Mouse (Mus musculus) right cerebral cortex, adult 18-20 months (tissue): Measurements from ENCODE around the gene Atp13a5.
A peak's percentile ranks its signal among the peaks of the same experiment; 100 is the strongest.

Source experiments
- DNase-seq: peaks from one replicate; pipeline ENCODE4 v3.0.0; 2022; ENCODE audit warnings: mixed read lengths

The Atp13a5 gene

DNA sequence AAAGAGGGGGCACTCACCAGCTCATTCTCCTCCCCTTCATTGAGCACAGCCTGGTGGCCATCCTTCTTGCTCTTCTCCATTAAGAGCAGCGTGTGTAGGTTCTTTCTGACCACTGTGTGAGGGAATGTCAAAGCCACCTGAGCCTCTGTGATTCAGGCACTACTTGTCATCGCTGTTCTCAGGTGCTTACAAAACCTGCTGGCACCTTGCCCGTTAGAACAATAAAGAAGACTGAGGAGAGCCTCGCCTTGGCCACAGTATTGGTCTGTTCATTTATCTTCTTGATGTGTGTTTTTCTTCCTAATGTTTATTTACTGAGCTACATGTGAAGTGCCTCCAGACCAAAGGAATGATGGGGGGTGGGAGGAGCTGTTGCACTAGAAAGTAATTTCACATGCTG, at the start of gene Atp13a5:
Gene Atp13a5 (minus strand): TSS at position 275 of the 400 bp plus-strand sequence.
- DNase-seq: no peak

DNA sequence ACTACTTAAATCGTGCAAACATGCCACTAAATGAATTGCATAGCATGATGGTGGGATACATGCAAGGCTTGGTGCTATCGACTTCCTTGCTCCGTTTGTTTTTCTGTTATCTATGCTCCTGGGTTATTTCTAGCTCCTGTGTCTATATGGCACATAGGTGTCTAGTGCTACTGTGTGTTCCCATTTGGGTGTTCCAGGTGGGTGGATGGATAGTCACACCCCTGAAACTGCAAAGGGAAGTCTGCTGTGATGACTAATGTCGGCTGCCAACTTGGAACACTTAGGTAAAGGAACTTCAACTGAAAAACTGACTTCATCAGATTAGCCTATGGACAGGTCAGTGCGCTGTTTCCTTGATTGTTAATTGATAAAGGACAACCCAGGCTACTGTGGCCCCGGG, 36.3 kb upstream of the Atp13a5 start:
- peak; percentile 58 for DNase-seq

DNA sequence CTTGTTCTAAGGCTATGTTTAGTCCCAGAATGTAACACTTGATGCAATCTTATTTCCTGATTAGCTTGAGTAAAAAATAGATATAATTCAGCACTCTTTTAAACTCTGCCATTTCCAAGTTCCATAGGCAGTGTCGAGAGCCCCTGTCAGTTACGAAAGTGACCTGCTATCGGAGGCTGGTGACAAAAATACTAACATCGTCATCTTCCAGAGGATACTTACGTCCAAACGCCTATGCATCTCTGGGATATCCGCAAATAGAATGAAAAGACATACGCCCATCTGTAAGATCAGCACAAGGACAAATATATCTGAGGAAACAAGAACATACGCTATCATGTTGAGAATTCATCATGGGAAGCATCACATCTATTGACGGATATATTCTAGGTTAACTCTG, 28.8 kb upstream of the Atp13a5 start:
- DNase-seq: no peak

DNA sequence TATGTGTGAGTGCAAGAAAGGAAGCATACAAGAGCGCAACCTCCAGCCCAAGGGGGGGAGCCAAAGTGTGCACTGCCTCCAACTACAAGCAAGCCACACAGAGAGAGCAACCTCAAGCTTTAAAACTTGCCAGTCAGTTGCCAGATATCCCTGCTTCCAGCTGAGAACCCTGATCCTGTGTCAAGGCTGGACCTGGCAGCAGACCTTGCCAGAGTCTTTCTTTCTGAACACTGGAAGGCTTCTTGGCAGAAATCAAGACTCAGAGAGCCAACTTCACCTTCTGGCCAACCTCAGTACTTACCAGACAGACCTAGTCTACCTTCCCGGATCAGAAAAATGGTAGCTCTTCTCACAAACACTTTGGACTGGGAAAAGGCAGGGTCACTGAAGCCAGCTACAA, 20.5 kb upstream of the Atp13a5 start:
- DNase-seq: no peak

DNA sequence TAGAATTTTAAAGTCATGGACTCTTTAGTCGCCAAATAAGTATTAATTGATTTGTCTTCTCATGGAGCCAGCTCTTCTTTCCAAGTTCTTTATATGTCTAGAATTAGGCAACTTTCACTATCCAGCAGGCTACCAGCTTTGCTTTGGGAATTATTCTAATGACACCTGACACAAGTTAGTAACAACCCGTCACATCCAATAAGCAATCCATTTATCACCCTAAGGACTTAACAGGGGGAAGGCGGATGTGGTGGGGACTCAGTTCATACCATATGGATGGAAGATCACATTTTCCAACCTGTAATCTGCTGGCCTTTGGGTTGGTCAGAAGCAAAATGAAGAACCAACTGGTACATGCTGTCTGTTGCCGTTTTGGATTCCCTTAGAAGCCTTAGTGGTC, 6.2 kb upstream of the Atp13a5 start:
- no peak for DNase-seq

DNA sequence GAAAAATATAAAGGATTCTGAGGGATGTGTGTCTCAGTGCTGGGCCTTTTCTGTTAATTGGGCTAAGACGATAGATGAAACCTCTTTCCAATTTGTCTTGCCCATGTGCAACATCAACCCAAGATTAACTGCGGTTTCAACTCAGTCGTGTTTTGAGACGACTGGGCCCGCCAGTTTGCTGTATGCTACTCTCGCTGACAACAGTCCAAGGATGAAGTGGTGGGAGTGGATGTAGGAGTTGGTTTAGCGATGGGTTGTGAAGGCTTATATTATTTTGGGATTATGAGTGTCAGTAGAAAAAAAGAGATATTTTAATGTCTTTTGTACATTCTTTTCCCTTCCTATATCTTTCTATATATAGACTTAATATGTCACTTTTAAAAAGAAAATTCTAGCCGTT, 3.9 kb downstream of the Atp13a5 start:
- peak; percentile 40 for DNase-seq

DNA sequence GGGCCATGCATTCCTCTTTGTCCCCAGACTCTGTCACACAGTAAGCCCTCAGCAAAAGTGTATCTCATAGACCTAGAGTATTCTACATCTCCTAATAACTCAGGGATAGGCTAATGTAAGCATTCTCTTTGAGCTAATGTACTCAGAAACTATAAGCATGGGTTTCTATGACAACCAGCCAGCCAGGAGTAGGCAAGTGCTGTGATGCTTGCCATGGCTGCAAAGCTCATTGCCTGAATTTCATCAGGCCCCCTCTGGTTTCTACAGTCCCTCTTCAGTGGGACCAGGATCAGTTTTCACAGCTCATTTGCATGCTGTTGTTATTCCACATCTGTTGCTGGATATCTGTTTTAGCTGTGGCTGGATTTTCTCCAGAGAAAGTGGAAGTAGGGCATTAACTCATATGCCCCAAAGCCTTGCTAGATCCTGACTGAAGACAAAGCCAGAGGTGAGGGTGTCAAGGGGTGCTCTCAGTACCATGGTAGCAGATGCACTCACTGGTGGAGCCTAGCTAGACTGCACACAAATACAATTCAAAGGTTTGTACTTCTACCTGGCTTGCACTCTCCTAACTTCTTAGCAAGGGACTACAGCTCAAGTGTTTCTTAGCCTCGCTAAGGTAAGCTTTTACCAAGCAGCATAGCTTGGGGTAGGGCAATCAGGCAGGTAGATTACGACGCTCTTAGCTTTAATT, 47.0 kb downstream of the Atp13a5 start:
- peak; percentile 30 for DNase-seq

DNA sequence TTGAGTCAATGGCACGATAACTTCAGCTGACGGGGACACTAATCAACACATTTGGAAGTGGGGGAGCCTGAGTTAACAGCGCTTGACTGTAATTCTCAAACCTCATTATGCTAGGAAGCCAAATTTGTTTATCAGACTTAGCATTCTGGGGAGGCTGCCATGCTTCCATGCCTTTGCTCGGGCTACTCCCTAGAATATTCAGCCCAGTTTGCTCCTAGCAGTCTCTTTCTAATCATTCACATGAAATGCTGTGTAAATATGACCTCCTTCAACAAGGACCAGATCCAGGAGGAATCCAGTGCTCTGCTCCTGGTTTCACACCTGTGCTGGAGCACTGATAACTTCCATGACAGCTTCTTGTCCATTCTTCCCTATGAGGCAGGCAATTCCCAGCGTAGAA, 47.6 kb downstream of the Atp13a5 start:
- no peak for DNase-seq

DNA sequence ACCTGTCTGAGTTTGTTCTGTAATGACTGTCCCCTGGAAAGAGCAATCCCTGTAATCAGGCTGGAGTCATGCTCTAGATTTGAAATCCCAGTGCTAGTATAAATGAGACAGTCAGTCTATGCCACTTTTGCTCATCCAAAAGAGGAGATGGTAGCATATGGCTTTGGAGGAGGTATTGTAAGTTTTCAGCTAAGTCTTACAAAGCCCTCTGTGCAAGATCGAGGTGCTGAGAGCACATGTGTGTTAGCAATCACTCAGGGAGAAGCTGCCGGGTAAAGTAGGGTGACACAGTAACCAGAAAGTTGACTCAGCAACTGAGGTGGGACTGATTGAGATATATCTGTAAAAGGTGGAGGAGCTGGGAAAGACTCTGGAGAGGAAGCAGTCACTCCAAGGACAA, 49.3 kb downstream of the Atp13a5 start:
- DNase-seq: no peak

DNA sequence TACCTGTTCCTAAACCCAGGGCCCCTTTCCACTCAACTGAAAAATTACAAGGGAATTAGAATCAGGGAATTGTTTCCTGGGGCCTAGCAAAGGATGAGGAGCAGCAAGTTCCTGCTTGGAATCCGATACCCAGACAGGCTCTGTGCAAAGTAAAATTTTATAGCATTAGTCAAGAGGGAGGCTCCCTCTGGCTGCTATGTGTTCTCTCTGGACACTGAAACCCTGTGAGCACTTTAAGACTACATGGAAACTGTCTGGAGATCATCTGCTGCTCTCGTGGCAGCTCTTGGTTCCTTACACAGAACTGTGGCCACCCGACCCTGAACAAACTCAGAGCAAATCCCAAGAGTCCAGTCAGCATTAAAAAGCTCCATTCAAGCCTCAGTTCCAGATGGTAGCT, 50.6 kb downstream of the Atp13a5 start:
- no peak for DNase-seq

DNA sequence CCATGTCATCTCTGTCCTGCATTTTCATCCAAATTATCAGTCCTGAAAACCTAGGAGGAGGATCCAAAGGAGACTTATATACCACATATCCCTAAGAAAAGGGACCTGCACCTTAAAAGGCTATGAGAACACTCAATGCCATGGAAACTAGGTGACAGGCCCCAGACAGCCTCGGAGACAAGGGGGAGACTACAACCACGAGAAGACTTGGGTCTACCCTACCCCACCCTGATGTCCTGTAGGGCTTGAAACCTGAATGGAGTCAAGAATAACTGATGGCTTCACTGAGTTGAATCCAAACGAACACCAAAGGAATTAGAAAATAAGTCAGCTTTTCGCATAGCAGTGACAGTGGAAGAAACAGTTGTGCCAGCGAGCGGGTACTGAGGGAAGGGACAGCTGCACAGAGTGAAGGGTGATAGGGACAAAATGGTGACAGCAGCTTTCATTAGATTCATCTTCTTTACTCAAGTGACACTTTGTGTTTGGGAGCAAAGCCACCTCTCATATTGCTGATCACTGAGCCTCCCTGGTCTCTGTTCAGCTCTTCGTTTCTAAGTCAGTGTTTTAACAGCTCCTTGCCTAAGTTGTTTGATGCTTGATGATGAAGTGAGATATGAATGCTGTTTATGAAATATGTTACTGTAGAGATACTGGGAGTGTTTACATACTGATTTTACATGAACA, 53.2 kb downstream of the Atp13a5 start:
- DNase-seq: no peak

DNA sequence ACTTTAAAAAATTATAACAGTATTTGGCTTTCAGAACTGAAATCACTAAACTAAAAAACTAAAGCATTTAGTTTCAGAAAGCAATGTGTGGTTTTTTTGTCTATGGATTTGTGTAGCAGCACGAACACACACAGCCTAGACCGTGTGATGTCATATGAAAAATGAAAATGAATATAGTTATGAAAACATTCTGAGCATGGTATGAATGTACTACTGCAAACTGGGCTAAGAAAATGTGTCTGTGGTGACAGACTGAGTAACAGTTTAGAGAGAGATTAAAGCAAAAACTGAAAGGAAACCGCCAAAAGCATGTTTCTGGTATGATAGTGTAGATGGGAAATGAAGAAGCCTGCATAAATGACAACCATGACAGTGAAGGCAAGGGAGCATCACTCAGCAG, 57.8 kb downstream of the Atp13a5 start:
- DNase-seq: no peak

DNA sequence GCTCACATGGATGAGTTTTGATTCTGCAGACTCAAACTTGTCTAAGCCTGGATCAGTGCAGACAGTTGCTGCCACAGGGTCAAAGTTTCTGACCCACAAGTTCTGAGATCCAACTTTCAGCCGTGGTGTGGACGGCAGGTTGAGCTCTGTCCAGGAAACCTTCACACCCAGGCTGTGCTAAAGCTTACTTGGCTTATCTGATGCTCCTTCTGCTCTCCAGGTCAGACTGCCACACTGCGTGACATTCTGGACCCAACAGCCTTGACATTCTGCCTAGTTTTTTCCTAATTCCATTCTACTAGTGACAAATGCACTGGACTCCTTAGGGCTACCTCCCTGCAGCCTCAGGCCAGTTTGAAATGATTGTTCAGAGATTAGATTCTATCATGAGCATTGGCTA, 63.1 kb downstream of the Atp13a5 start:
- DNase-seq: no peak

DNA sequence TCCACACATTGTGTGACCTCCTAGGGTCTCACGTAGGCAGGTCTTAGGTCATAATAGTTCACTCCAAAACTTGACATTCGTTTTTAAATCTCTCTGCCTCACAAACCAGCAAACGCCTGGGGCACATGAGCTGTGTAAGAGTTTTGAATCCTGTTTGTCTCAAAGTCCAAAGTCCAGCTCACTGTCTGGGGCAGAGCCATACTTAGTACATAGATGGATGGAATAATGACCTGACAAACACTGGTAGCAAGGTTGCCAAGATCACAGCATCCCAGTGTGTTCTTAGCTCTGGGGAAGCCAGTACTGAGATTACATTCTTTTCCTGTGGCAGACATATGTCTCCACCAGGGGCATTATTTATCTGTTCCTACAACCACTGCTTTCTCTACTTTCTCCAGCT, 63.5 kb downstream of the Atp13a5 start:
- no peak for DNase-seq

DNA sequence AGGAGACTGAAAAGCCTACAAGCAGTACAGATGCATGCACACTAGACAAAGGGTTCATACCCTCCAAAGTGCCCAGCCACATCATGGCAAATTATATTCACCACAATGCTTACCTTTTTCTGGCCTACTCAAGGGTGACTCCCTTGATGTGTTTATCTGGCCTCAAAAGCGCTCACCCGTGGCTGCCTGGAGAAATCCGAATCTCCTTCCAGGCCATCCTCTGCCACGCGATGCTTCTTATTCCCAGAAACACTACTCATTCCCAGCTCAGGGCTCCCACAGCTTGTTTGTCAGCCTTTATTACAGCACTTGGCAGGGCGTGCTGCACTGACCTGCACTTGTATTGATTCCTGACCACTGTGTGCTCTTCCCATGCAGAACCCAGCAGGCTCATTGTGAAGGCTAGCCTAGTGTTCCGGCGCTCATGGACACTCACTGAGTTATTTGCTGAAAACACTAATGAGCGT, 80.9 kb downstream of the Atp13a5 start:
- DNase-seq: no peak

DNA sequence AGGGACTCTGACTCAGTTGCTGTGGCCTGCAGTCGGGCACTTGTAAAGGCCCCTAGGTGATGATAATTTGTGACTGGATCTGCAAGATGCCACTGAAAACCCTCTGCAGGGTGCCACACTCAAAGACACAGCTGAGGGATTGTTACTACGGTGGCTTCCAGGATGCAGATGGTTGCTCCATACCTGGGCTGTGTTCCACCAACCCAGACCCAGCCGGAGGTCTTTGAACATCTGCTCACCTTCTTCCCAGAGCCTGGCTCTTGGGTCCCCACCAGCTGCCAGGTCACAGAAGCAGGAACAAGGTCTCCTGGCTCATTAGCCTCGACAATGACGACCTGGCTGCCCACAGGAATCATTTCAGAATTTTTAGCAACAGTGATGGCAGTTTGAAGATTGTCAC, 97.8 kb downstream of the Atp13a5 start:
- DNase-seq: no peak

DNA sequence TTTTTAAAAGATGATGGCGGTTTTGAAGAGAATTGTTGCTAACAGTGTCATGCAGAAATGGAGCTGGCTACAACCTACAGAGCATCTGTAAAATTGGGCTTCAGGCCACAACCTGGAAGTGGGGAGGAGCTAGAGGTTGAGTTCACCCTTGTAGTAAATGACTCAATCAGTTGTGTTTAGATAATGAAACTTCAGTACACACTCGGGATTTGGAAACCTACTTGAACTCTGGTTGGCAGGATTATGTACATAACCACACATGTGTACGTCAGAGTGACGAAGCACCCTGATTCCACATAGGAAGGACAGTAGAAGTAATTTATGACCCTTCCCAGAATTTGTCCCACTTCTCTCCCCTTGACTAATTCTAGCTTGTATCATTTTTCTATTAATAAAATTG, 124.2 kb downstream of the Atp13a5 start:
- no peak for DNase-seq

DNA sequence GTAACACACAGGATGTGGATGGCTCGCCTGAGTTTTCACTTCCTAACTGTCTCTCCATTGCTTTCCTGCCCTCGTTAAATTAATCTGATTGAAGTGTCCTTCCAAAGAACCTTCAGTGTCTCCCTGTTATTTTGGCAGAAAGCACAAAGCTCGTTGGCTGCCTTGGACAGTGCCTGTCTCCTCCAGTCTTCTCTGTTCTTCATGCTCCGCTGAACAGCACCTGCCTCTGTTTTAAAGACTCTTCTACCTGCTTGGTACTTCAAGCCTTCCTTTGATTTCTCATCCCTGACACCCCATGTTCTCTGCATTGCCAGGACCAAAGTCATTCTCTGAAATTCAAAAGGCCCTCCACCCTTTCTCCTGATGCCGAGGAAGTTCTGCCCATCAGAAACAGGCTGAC, 142.6 kb downstream of the Atp13a5 start:
- no peak for DNase-seq

DNA sequence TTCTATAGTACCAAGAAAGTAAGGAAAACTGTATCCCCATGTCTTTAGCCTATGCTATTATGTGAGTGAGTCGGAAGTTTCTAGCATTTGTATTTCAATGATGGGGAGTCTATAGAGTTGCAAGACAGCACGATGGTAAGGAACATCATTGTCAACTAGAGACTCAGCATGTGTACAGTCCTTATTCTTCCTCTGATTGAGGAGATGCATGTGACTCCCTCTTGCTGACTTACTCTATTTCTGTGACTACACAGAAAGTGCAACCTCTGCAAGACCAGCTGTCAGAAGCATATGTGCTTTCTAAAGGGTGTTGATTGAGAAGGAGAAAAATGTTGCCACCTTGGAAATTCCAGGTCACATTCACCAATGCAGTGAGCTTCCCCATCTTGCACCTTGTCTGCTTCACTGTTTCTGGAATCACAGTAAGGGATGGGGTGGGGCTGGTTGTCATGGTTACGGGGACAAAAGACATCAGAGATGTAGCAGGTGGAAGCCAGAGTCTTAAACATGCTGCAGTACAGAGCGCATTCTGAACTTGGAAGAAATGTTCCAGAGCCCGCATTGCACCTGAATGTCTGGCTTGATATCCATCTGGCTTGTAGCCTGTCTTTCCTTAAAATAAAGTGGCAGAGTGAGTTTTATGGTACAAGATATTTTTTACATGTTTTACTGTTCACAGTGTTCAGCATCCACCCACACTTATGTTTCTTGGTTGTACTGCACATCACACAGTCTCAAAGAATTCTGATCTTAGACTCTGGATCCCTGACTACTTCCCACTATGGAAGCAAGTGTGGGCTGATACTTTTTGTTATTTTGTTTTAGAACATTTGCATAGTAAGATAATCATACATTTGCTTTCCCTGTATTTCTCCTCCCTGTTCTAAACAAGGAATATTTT, 161.9 kb downstream of the Atp13a5 start:
- DNase-seq: peak; percentile 85

DNA sequence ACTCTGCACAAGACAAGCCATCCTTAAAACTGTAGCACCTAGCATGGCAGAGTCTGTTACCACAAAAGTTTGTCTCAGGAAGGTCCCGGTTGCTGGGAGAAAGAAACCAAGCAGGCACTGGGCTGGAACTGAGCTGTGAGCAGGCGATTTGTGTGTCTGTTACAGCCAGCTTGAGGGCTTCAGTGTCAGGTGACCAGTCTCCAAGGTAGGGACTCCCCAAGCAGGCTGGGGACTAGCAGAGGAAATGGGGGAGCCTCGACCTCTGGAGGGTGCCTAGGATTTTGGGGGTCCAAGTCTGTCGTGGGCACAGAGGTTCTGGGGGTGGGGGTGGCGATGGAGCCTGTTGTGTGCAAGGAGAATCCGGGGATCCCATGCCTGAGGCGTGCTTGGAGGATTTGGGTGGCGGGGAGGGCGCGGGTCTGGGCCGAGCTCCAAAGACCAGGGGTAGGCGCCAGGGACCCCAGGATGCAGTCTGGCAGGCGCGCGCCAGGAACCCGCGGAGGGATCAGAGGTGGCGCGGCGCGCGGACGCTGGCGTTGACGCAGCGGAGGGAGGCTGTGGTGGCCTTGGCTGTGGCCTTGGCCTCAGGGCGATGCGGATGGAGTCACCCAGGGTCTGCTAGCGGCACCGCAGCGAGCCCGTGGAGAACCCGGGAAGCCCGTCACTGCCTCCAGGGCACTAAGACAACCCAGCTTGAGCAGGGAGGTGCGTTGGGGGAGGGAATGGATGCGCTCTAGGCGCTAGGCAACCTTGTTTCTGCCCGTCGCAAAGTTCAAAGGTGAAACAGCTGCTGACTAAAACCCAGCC, 168.7 kb downstream of the Atp13a5 start, which contains the start of gene Hrasls:
Gene Hrasls (plus strand): TSS at position 91 of the 807 bp plus-strand sequence.
- peak; percentile 43 for DNase-seq

DNA sequence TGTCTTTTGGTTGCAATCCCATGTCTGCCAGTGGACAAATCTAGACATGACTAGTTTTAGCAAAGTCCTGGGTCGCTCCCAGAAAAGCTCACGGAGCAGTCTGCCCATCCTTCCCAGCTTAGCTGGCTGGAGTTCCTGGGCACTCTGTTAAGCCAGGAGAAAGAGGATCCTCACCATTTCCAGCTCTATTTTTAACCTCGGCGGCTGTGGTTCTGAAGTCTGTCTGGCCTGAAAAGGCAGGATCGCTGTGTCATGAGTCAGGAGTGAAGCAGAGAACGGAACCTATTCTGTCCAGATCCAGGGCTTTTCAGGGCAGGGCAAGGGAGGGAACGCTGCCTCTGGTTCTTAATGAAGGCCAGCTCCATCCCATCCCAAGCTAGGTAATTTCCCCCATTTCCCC, 169.7 kb downstream of the Atp13a5 start:
- peak; percentile 26 for DNase-seq

DNA sequence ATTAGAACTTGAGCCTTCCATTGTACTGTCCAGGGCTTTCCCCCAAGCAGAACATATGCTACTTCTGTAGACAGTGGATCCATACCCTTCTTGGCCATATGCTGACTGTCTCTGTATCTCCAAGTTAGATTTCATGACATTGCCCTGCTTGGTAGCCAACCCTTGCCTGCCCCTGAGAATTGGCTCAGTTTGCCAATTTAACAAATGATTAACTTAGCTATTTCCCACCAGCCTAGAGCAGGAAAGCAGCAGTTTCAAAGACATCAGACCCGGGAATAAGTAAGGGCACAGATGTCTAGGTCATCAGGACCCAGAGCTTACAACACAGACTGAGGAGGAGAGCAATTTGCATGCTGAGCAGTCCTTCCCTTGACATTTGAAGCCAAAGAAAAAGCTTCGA, 173.0 kb downstream of the Atp13a5 start:
- DNase-seq: no peak

DNA sequence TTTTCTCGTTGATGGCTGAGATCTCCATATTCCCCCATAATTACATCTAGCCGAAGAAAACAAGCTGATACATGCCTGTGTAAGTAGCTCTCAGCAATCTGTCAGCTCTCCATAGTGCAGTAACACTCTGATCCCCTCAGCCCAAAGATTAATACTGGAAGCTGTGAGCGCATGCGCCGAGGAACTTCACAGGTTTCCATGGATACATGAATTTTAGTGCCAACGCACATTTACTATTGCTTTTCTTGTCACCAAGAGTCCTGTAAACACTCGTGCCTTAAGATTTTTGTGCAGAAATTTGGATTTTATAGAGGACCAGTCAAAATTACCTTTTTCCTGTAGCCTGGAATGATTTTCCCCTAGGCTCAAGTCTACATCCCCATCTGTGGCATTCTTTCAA, 173.7 kb downstream of the Atp13a5 start:
- peak; percentile 58 for DNase-seq
